Mouse (Mus musculus): ENCODE results near the gene Mgl2. TPM values are rescaled to one million over a fixed set of nuclear protein-coding genes. Genes with fewer than 3 reads are reported as not detected.
"Not testable (repeated sequence)": the region's sequence is repeated elsewhere in the genome, so short reads cannot be mapped to it uniquely, and the experiment has no call there.

The Mgl2 gene
- polyA plus RNA-seq, 1 experiment from 2014 or later: 0.38 TPM

- Histone ChIP-seq H3K4me1 (replicated peaks; ENCODE audit: control insufficient read depth, insufficient read depth, low read length) (no peaks in the 10 kb centered on the region), H3K4me2 (ENCODE audit: low read length) (no peak overlapping the region), H3K27ac (ENCODE audit: low read depth) (no peak overlapping the region), H3K4me3 (ENCODE audit: low read depth, low read length) (no peak overlapping the region), H3K27me3 (replicated peaks; ENCODE audit: control insufficient read depth, insufficient read depth, low read length) (no peaks in the 10 kb centered on the region), H3K36me3 (ENCODE audit: control insufficient read depth, insufficient read depth, low read length) (no peaks in the 10 kb centered on the region), H3K9ac (ENCODE audit: low read length) (no peak overlapping the region), H3K9me3 (ENCODE audit: control insufficient read depth, low read length) (no peaks in the 10 kb centered on the region)
- WGBS: 74% methylated on average over 3 of the region's 3 CpGs
- ATAC-seq (replicated peaks; ENCODE audit: low FRiP score, low TSS enrichment, low read depth) (no peak), DNase-seq (ENCODE audit: low spot score) (no peak)
Measured at GRCm38 (mm10) chr11:70162336-70162735, 32.2 kb downstream of the Mgl2 start.

GRCm38 (mm10) chr11:70165972-70166921 is 36.1 kb downstream of the Mgl2 start:
- Histone ChIP-seq H3K27me3 (replicated peaks; ENCODE audit: control insufficient read depth, insufficient read depth, low read length) (no peaks in the 10 kb centered on the region), H3K27ac (ENCODE audit: low read depth) (no peak overlapping the region), H3K4me1 (replicated peaks; ENCODE audit: control insufficient read depth, insufficient read depth, low read length) (no peaks in the 10 kb centered on the region), H3K9me3 (ENCODE audit: control insufficient read depth, low read length) (no peaks in the 10 kb centered on the region), H3K4me2 (ENCODE audit: low read length) (no peak overlapping the region), H3K9ac (ENCODE audit: low read length) (no peak overlapping the region), H3K4me3 (ENCODE audit: low read depth, low read length) (no peak overlapping the region), H3K36me3 (ENCODE audit: control insufficient read depth, insufficient read depth, low read length) (no peaks in the 10 kb centered on the region)
- 76% methylated on average over 16 of the region's 16 CpGs for WGBS
- DNase-seq (ENCODE audit: low spot score): no peak
- no peak for ATAC-seq (replicated peaks; ENCODE audit: low FRiP score, low TSS enrichment, low read depth)

- H3K4me3 ChIP-seq (ENCODE audit: low read depth, low read length): no peak overlapping the region
- DNase-seq (ENCODE audit: low spot score): no peak
Measured at GRCm38 (mm10) chr11:70168136-70168535, 38.0 kb downstream of the Mgl2 start.

GRCm38 (mm10) chr11:70169471-70169870 is 39.3 kb downstream of the Mgl2 start:
- not testable (repeated sequence) for H3K27me3 ChIP-seq (replicated peaks; ENCODE audit: control insufficient read depth, insufficient read depth, low read length); H3K9me3 ChIP-seq (ENCODE audit: control insufficient read depth, low read length)

More at GRCm38 (mm10) chr11:70168136-70168535, 38.0 kb downstream of the Mgl2 start:
- Histone ChIP-seq H3K4me2 (ENCODE audit: low read length) (no peak overlapping the region), H3K4me1 (replicated peaks; ENCODE audit: control insufficient read depth, insufficient read depth, low read length) (no peaks in the 10 kb centered on the region), H3K9me3 (ENCODE audit: control insufficient read depth, low read length) (no peaks in the 10 kb centered on the region), H3K27me3 (replicated peaks; ENCODE audit: control insufficient read depth, insufficient read depth, low read length) (no peaks in the 10 kb centered on the region), H3K36me3 (ENCODE audit: control insufficient read depth, insufficient read depth, low read length) (no peaks in the 10 kb centered on the region), H3K9ac (ENCODE audit: low read length) (no peak overlapping the region), H3K27ac (ENCODE audit: low read depth) (no peak overlapping the region)
- WGBS: 48% methylated on average over 7 of the region's 7 CpGs
- no peak for ATAC-seq (replicated peaks; ENCODE audit: low FRiP score, low TSS enrichment, low read depth)

GRCm38 (mm10) chr11:70170291-70170690 is 40.2 kb downstream of the Mgl2 start:
- no peak for DNase-seq (ENCODE audit: low spot score)
- no peak overlapping the region for H3K4me2 ChIP-seq (ENCODE audit: low read length)
- no peak for ATAC-seq (replicated peaks; ENCODE audit: low FRiP score, low TSS enrichment, low read depth)
- 74% methylated on average over 7 of the region's 7 CpGs for WGBS
- no peaks in the 10 kb centered on the region for H3K36me3 ChIP-seq (ENCODE audit: control insufficient read depth, insufficient read depth, low read length)
- no peaks in the 10 kb centered on the region for H3K4me1 ChIP-seq (replicated peaks; ENCODE audit: control insufficient read depth, insufficient read depth, low read length)
- H3K27me3 ChIP-seq (replicated peaks; ENCODE audit: control insufficient read depth, insufficient read depth, low read length): no peaks in the 10 kb centered on the region
- H3K4me3 ChIP-seq (ENCODE audit: low read depth, low read length): no peak overlapping the region
- H3K9me3 ChIP-seq (ENCODE audit: control insufficient read depth, low read length): no peaks in the 10 kb centered on the region
- no peak overlapping the region for H3K9ac ChIP-seq (ENCODE audit: low read length)
- H3K27ac ChIP-seq (ENCODE audit: low read depth): no peak overlapping the region

More at GRCm38 (mm10) chr11:70169471-70169870, 39.3 kb downstream of the Mgl2 start:
- not testable (repeated sequence) for H3K4me3 ChIP-seq (ENCODE audit: low read depth, low read length); DNase-seq (ENCODE audit: low spot score); H3K4me1 ChIP-seq (replicated peaks; ENCODE audit: control insufficient read depth, insufficient read depth, low read length); ATAC-seq (replicated peaks; ENCODE audit: low FRiP score, low TSS enrichment, low read depth); H3K4me2 ChIP-seq (ENCODE audit: low read length); H3K36me3 ChIP-seq (ENCODE audit: control insufficient read depth, insufficient read depth, low read length); H3K9ac ChIP-seq (ENCODE audit: low read length); H3K27ac ChIP-seq (ENCODE audit: low read depth)
- WGBS: 88% methylated on average over 7 of the region's 7 CpGs

- no peak overlapping the region for H3K4me3 ChIP-seq (ENCODE audit: low read depth, low read length)
- H3K36me3 ChIP-seq (ENCODE audit: control insufficient read depth, insufficient read depth, low read length): no peaks in the 10 kb centered on the region
- no peak for DNase-seq (ENCODE audit: low spot score)
- H3K27ac ChIP-seq (ENCODE audit: low read depth): no peak overlapping the region
- H3K27me3 ChIP-seq (replicated peaks; ENCODE audit: control insufficient read depth, insufficient read depth, low read length): no peaks in the 10 kb centered on the region
- no peak overlapping the region for H3K4me2 ChIP-seq (ENCODE audit: low read length)
- H3K9me3 ChIP-seq (ENCODE audit: control insufficient read depth, low read length): no peaks in the 10 kb centered on the region
- H3K4me1 ChIP-seq (replicated peaks; ENCODE audit: control insufficient read depth, insufficient read depth, low read length): no peaks in the 10 kb centered on the region
- no peak overlapping the region for H3K9ac ChIP-seq (ENCODE audit: low read length)
- 87% methylated on average over 7 of the region's 7 CpGs for WGBS
- no peak for ATAC-seq (replicated peaks; ENCODE audit: low FRiP score, low TSS enrichment, low read depth)
Measured at GRCm38 (mm10) chr11:70171181-70171580, 41.1 kb downstream of the Mgl2 start.

GRCm38 (mm10) chr11:70171847-70172246 is 41.7 kb downstream of the Mgl2 start:
- H3K27ac ChIP-seq (ENCODE audit: low read depth): no peak overlapping the region
- no peak overlapping the region for H3K4me2 ChIP-seq (ENCODE audit: low read length)
- no peak overlapping the region for H3K4me3 ChIP-seq (ENCODE audit: low read depth, low read length)
- H3K27me3 ChIP-seq (replicated peaks; ENCODE audit: control insufficient read depth, insufficient read depth, low read length): no peaks in the 10 kb centered on the region
- no peaks in the 10 kb centered on the region for H3K9me3 ChIP-seq (ENCODE audit: control insufficient read depth, low read length)
- no peaks in the 10 kb centered on the region for H3K36me3 ChIP-seq (ENCODE audit: control insufficient read depth, insufficient read depth, low read length)
- H3K4me1 ChIP-seq (replicated peaks; ENCODE audit: control insufficient read depth, insufficient read depth, low read length): no peaks in the 10 kb centered on the region
- 52% methylated on average over 3 of the region's 3 CpGs for WGBS
- no peak for DNase-seq (ENCODE audit: low spot score)
- no peak for ATAC-seq (replicated peaks; ENCODE audit: low FRiP score, low TSS enrichment, low read depth)
- no peak overlapping the region for H3K9ac ChIP-seq (ENCODE audit: low read length)

- 54% methylated on average over 5 of the region's 5 CpGs for WGBS
- Histone ChIP-seq H3K9ac (ENCODE audit: low read length) (no peak overlapping the region), H3K27ac (ENCODE audit: low read depth) (no peak overlapping the region), H3K4me2 (ENCODE audit: low read length) (no peak overlapping the region), H3K4me1 (replicated peaks; ENCODE audit: control insufficient read depth, insufficient read depth, low read length) (no peaks in the 10 kb centered on the region), H3K4me3 (ENCODE audit: low read depth, low read length) (no peak overlapping the region), H3K9me3 (ENCODE audit: control insufficient read depth, low read length) (no peaks in the 10 kb centered on the region), H3K36me3 (ENCODE audit: control insufficient read depth, insufficient read depth, low read length) (no peaks in the 10 kb centered on the region), H3K27me3 (replicated peaks; ENCODE audit: control insufficient read depth, insufficient read depth, low read length) (no peaks in the 10 kb centered on the region)
- DNase-seq (ENCODE audit: low spot score): no peak
- ATAC-seq (replicated peaks; ENCODE audit: low FRiP score, low TSS enrichment, low read depth): no peak
Measured at GRCm38 (mm10) chr11:70172298-70172697, 42.2 kb downstream of the Mgl2 start.

GRCm38 (mm10) chr11:70174491-70174890 is 44.4 kb downstream of the Mgl2 start:
- 75% methylated on average over 4 of the region's 4 CpGs for WGBS
- DNase-seq (ENCODE audit: low spot score) (no peak), ATAC-seq (replicated peaks; ENCODE audit: low FRiP score, low TSS enrichment, low read depth) (no peak)
- no peak overlapping the region for H3K4me2 ChIP-seq (ENCODE audit: low read length)
- no peak overlapping the region for H3K9ac ChIP-seq (ENCODE audit: low read length)
- no peak overlapping the region for H3K27ac ChIP-seq (ENCODE audit: low read depth)
- 0 out of 2 replicates have a peak, but pooled peaks cover 3% of the 10 kb centered on the region for H3K9me3 ChIP-seq (ENCODE audit: control insufficient read depth, low read length)
- H3K27me3 ChIP-seq (replicated peaks; ENCODE audit: control insufficient read depth, insufficient read depth, low read length): no peaks in the 10 kb centered on the region
- H3K36me3 ChIP-seq (ENCODE audit: control insufficient read depth, insufficient read depth, low read length): no peaks in the 10 kb centered on the region
- no peaks in the 10 kb centered on the region for H3K4me1 ChIP-seq (replicated peaks; ENCODE audit: control insufficient read depth, insufficient read depth, low read length)
- H3K4me3 ChIP-seq (ENCODE audit: low read depth, low read length): no peak overlapping the region
